Mouse (Mus musculus) heart, embryonic 13.5 days (tissue): ENCODE measurements around the gene Lhx8. TPM values are rescaled to one million over a fixed set of nuclear protein-coding genes. Genes with fewer than 3 reads are reported as not detected.

ENCODE experiments used
- ATAC-seq: fragments of 200-750 bp; cut with Nextera tagmentation; 2 replicates; pipeline ENCODE4 v1.8.0; 2017; ENCODE audit warnings: moderate TSS enrichment; ENCODE audit not compliant: insufficient number of reproducible peaks, low FRiP score, low TSS enrichment; ENCODE audit errors: extremely low read depth
- H3K27ac ChIP-seq: fragments of 300-500 bp; sonication (generic); replicated peaks from 2 replicates; pipeline ENCODE4 v1.5.1; 2015; ENCODE audit warnings: moderate library complexity, mild to moderate bottlenecking, inconsistent platforms
- H3K27me3 ChIP-seq: fragments of 300-500 bp; sonication (generic); replicated peaks from 2 replicates; pipeline ENCODE4 v1.6.1; 2015; ENCODE audit warnings: mild to moderate bottlenecking, inconsistent platforms
- H3K36me3 ChIP-seq: fragments of 300-500 bp; sonication (generic); 2 replicates; pipeline ENCODE4 v1.6.1; 2015; ENCODE audit warnings: mild to moderate bottlenecking, inconsistent platforms
- H3K4me1 ChIP-seq: fragments of 300-500 bp; sonication (generic); 2 replicates; pipeline ENCODE4 v1.6.1; 2015; ENCODE audit warnings: inconsistent platforms
- H3K4me2 ChIP-seq: fragments of 300-500 bp; sonication (generic); 2 replicates; pipeline ENCODE4 v1.6.1; 2015; ENCODE audit warnings: inconsistent platforms, mild to moderate bottlenecking, moderate library complexity
- H3K4me3 ChIP-seq: fragments of 300-500 bp; sonication (generic); 2 replicates; pipeline ENCODE4 v1.5.1; 2015; ENCODE audit warnings: moderate library complexity, mild to moderate bottlenecking, inconsistent platforms
- H3K9ac ChIP-seq: fragments of 300-500 bp; sonication (generic); 2 replicates; pipeline ENCODE4 v1.6.1; 2015; ENCODE audit warnings: inconsistent platforms, mild to moderate bottlenecking, moderate library complexity
- H3K9me3 ChIP-seq: fragments of 300-500 bp; sonication (generic); 2 replicates; pipeline ENCODE4 v1.6.1; 2016; ENCODE audit warnings: inconsistent platforms
- WGBS: fragments of 180-500 bp; shearing (Covaris S2); methylation state at CpG from one replicate; pipeline ENCODE4 v1.1.7; 2015; ENCODE audit warnings: mixed read lengths; 5-methylcytosine and 5-hydroxymethylcytosine counted together
- polyA plus RNA-seq: library from polyadenylated mRNA; unstranded; fragments of >200 nt; fragmentation: Nextera tagmentation; extraction: Ambion mirVana; gene quantifications from 2 replicates; pipeline ENCODE4 v1.2.1, GENCODE M21; 2015

Gene Lhx8
- polyA plus RNA-seq, 1 experiment from 2014 or later: 0.11 TPM

- Histone ChIP-seq H3K36me3 (no peaks in the 10 kb centered on the region), H3K4me2 (no peak overlapping the region), H3K9me3 (no peaks in the 10 kb centered on the region), H3K4me3 (no peak overlapping the region), H3K27ac (no peak overlapping the region), H3K9ac (no peak overlapping the region), H3K27me3 (peaks cover 48% of the 10 kb centered on the region), H3K4me1 (no peaks in the 10 kb centered on the region)
- WGBS: 11% methylated on average over 5 of the region's 5 CpGs
- no peak for ATAC-seq
Measured at GRCm38 (mm10) chr3:154317651-154318248, 12.7 kb downstream of the Lhx8 start.

GRCm38 (mm10) chr3:154305163-154305884 is 25.1 kb downstream of the Lhx8 start:
- Histone ChIP-seq H3K4me2 (no peak overlapping the region), H3K27ac (no peak overlapping the region), H3K4me1 (0 out of 2 replicates have a peak, but pooled peaks cover 3% of the 10 kb centered on the region), H3K36me3 (no peaks in the 10 kb centered on the region), H3K4me3 (no peak overlapping the region), H3K9me3 (no peaks in the 10 kb centered on the region), H3K27me3 (0 out of 2 replicates have a peak, but pooled peaks cover 13% of the 10 kb centered on the region), H3K9ac (no peak overlapping the region)
- ATAC-seq: no peak
- WGBS: 58% methylated on average over 16 of the region's 16 CpGs

GRCm38 (mm10) chr3:154301102-154301501 is 29.4 kb downstream of the Lhx8 start:
- Histone ChIP-seq H3K4me3 (no peak overlapping the region), H3K27me3 (0 out of 2 replicates have a peak, but pooled peaks cover 10% of the 10 kb centered on the region), H3K4me1 (0 out of 2 replicates have a peak, but pooled peaks cover 3% of the 10 kb centered on the region), H3K36me3 (no peaks in the 10 kb centered on the region), H3K4me2 (no peak overlapping the region), H3K9ac (no peak overlapping the region), H3K9me3 (no peaks in the 10 kb centered on the region), H3K27ac (no peak overlapping the region)
- 72% methylated on average over 4 of the region's 4 CpGs for WGBS
- no peak for ATAC-seq

GRCm38 (mm10) chr3:154300006-154300405 is 30.5 kb downstream of the Lhx8 start:
- H3K27me3 ChIP-seq: peaks cover 3% of the 10 kb centered on the region; the same call in 1 of the 2 replicates
- H3K9ac ChIP-seq: no peak overlapping the region
- 0 out of 2 replicates have a peak, but pooled peaks cover 3% of the 10 kb centered on the region for H3K4me1 ChIP-seq
- no peak overlapping the region for H3K4me2 ChIP-seq
- ATAC-seq: no peak
- no peaks in the 10 kb centered on the region for H3K9me3 ChIP-seq
- no peak overlapping the region for H3K4me3 ChIP-seq
- 84% methylated on average over 9 of the region's 9 CpGs for WGBS
- no peak overlapping the region for H3K27ac ChIP-seq
- H3K36me3 ChIP-seq: no peaks in the 10 kb centered on the region

- peaks cover 5% of the 10 kb centered on the region for H3K27me3 ChIP-seq
- no peaks in the 10 kb centered on the region for H3K9me3 ChIP-seq
- H3K9ac ChIP-seq: no peak overlapping the region
- H3K4me2 ChIP-seq: no peak overlapping the region
- no peaks in the 10 kb centered on the region for H3K4me1 ChIP-seq
- no peak overlapping the region for H3K4me3 ChIP-seq
- no peak for ATAC-seq
- no peak overlapping the region for H3K27ac ChIP-seq
- H3K36me3 ChIP-seq: no peaks in the 10 kb centered on the region
Measured at GRCm38 (mm10) chr3:154298490-154298889, 32.0 kb downstream of the Lhx8 start.

- WGBS: 25% methylated on average over 6 of the region's 6 CpGs
- peaks cover 12% of the 10 kb centered on the region for H3K27me3 ChIP-seq
- H3K4me2 ChIP-seq: no peak overlapping the region
- H3K36me3 ChIP-seq: no peaks in the 10 kb centered on the region
- H3K9me3 ChIP-seq: no peaks in the 10 kb centered on the region
- H3K9ac ChIP-seq: no peak overlapping the region
- ATAC-seq: no peak
- no peak overlapping the region for H3K27ac ChIP-seq
- H3K4me1 ChIP-seq: no peaks in the 10 kb centered on the region
- no peak overlapping the region for H3K4me3 ChIP-seq
Measured at GRCm38 (mm10) chr3:154297499-154297898, 33.0 kb downstream of the Lhx8 start.

- no peak overlapping the region for H3K4me3 ChIP-seq
- no peak overlapping the region for H3K27ac ChIP-seq
- 82% methylated on average over 17 of the region's 17 CpGs for WGBS
- no peaks in the 10 kb centered on the region for H3K4me1 ChIP-seq
- no peaks in the 10 kb centered on the region for H3K36me3 ChIP-seq
- peaks cover 23% of the 10 kb centered on the region for H3K27me3 ChIP-seq
- no peaks in the 10 kb centered on the region for H3K9me3 ChIP-seq
- H3K9ac ChIP-seq: no peak overlapping the region
- no peak for ATAC-seq
- no peak overlapping the region for H3K4me2 ChIP-seq
Measured at GRCm38 (mm10) chr3:154294924-154295834, 35.3 kb downstream of the Lhx8 start.

- 63% methylated on average over 9 of the region's 9 CpGs for WGBS
- H3K9me3 ChIP-seq: no peaks in the 10 kb centered on the region
Measured at GRCm38 (mm10) chr3:154293839-154294490, 36.5 kb downstream of the Lhx8 start.

GRCm38 (mm10) chr3:154292126-154292525 is 38.3 kb downstream of the Lhx8 start:
- 61% methylated on average over 5 of the region's 5 CpGs for WGBS
- Histone ChIP-seq H3K4me1 (0 out of 2 replicates have a peak, but pooled peaks cover 3% of the 10 kb centered on the region), H3K9ac (no peak overlapping the region), H3K36me3 (no peaks in the 10 kb centered on the region), H3K4me2 (no peak overlapping the region), H3K9me3 (no peaks in the 10 kb centered on the region), H3K27me3 (peaks cover 20% of the 10 kb centered on the region), H3K27ac (no peak overlapping the region), H3K4me3 (no peak overlapping the region)
- ATAC-seq: no peak

More at GRCm38 (mm10) chr3:154293839-154294490, 36.5 kb downstream of the Lhx8 start:
- no peak overlapping the region for H3K4me2 ChIP-seq
- H3K9ac ChIP-seq: no peak overlapping the region
- no peaks in the 10 kb centered on the region for H3K36me3 ChIP-seq
- ATAC-seq: no peak
- no peak overlapping the region for H3K27ac ChIP-seq
- no peak overlapping the region for H3K4me3 ChIP-seq
- H3K27me3 ChIP-seq: peaks cover 23% of the 10 kb centered on the region
- H3K4me1 ChIP-seq: no peaks in the 10 kb centered on the region

GRCm38 (mm10) chr3:154290351-154290750 is 40.1 kb downstream of the Lhx8 start:
- Histone ChIP-seq H3K4me3 (no peak overlapping the region), H3K27me3 (peaks cover 20% of the 10 kb centered on the region), H3K9ac (no peak overlapping the region), H3K4me1 (peaks cover 7% of the 10 kb centered on the region; the same call in 1 of the 2 replicates), H3K4me2 (no peak overlapping the region), H3K9me3 (no peaks in the 10 kb centered on the region), H3K27ac (no peak overlapping the region), H3K36me3 (no peaks in the 10 kb centered on the region)
- no peak for ATAC-seq
- 60% methylated on average over 2 of the region's 2 CpGs for WGBS
